Mouse (Mus musculus) intestine, embryonic 15.5 days (tissue): ENCODE data around the gene Cmc1. TPM values are rescaled to one million over a fixed set of nuclear protein-coding genes. Genes with fewer than 3 reads are reported as not detected.
A peak's percentile ranks its signal among the peaks of the same experiment; 100 is the strongest.

Experiments used
- ATAC-seq: fragments of 200-750 bp; cut with Nextera tagmentation; 2 replicates; pipeline ENCODE4 v1.8.0; 2017; ENCODE audit warnings: moderate TSS enrichment, moderate library complexity
- H3K27ac ChIP-seq: fragments of 300-500 bp; sonication (generic); 2 replicates; pipeline ENCODE4 v1.5.1; 2015; ENCODE audit warnings: mild to moderate bottlenecking, inconsistent platforms
- H3K27me3 ChIP-seq: fragments of 300-500 bp; sonication (generic); replicated peaks from 2 replicates; pipeline ENCODE4 v1.6.1; 2015; ENCODE audit warnings: inconsistent platforms
- H3K36me3 ChIP-seq: fragments of 300-500 bp; sonication (generic); 2 replicates; pipeline ENCODE4 v1.6.1; 2015; ENCODE audit warnings: inconsistent platforms
- H3K4me1 ChIP-seq: fragments of 300-500 bp; sonication (generic); replicated peaks from 2 replicates; pipeline ENCODE4 v1.6.1; 2015; ENCODE audit warnings: inconsistent platforms
- H3K4me2 ChIP-seq: fragments of 300-500 bp; sonication (generic); replicated peaks from 2 replicates; pipeline ENCODE4 v1.6.1; 2015; ENCODE audit warnings: mild to moderate bottlenecking, inconsistent platforms
- H3K4me3 ChIP-seq: fragments of 300-500 bp; sonication (generic); replicated peaks from 2 replicates; pipeline ENCODE4 v1.5.1; 2015; ENCODE audit warnings: inconsistent platforms
- H3K9ac ChIP-seq: fragments of 300-500 bp; sonication (generic); 2 replicates; pipeline ENCODE4 v1.6.1; 2015; ENCODE audit warnings: inconsistent platforms
- H3K9me3 ChIP-seq: fragments of 300-500 bp; sonication (generic); 2 replicates; pipeline ENCODE4 v1.6.1; 2016; ENCODE audit warnings: inconsistent platforms
- WGBS: fragments of 180-500 bp; shearing (Covaris S2); methylation state at CpG from one replicate; pipeline ENCODE4 v1.1.7; 2015; 5-methylcytosine and 5-hydroxymethylcytosine counted together
- polyA plus RNA-seq: library from polyadenylated mRNA; unstranded; fragments of >200 nt; fragmentation: Nextera tagmentation; extraction: Ambion mirVana; gene quantifications from 2 replicates; pipeline ENCODE4 v1.2.1, GENCODE M21; 2015

Cmc1 gene
- polyA plus RNA-seq, 1 experiment from 2014 or later = 68.7 TPM

GRCm38 (mm10) chr9:118108527-118109011 lies 41.4 kb downstream of the Cmc1 start:
- no peak for ATAC-seq
- Histone ChIP-seq H3K9me3 (no peaks in the 10 kb centered on the region), H3K9ac (no peak overlapping the region), H3K4me3 (no peak overlapping the region), H3K27me3 (no peaks in the 10 kb centered on the region), H3K27ac (no peak overlapping the region), H3K4me2 (no peak overlapping the region), H3K36me3 (no peaks in the 10 kb centered on the region), H3K4me1 (no peaks in the 10 kb centered on the region)
- 68% methylated on average over 4 of the region's 4 CpGs for WGBS

GRCm38 (mm10) chr9:118101802-118102201 lies 48.2 kb downstream of the Cmc1 start:
- no peak overlapping the region for H3K4me3 ChIP-seq
- no peaks in the 10 kb centered on the region for H3K4me1 ChIP-seq
- H3K27ac ChIP-seq = no peak overlapping the region
- no peak overlapping the region for H3K4me2 ChIP-seq
- H3K36me3 ChIP-seq = no peaks in the 10 kb centered on the region
- H3K9me3 ChIP-seq = no peaks in the 10 kb centered on the region
- WGBS = 83% methylated on average over 2 of the region's 2 CpGs
- no peak overlapping the region for H3K9ac ChIP-seq
- no peaks in the 10 kb centered on the region for H3K27me3 ChIP-seq
- no peak for ATAC-seq

GRCm38 (mm10) chr9:118100484-118100883 lies 49.5 kb downstream of the Cmc1 start:
- H3K9me3 ChIP-seq = no peaks in the 10 kb centered on the region
- no peak for ATAC-seq

GRCm38 (mm10) chr9:118099395-118099794 lies 50.6 kb downstream of the Cmc1 start:
- Histone ChIP-seq H3K4me1 (no peaks in the 10 kb centered on the region), H3K4me2 (no peak overlapping the region), H3K9ac (no peak overlapping the region), H3K27ac (no peak overlapping the region), H3K36me3 (no peaks in the 10 kb centered on the region), H3K4me3 (no peak overlapping the region), H3K9me3 (no peaks in the 10 kb centered on the region), H3K27me3 (no peaks in the 10 kb centered on the region)
- peak; percentile 56; the same call in 1 of the 2 replicates for ATAC-seq
- WGBS = 48% methylated on average over 4 of the region's 4 CpGs

More at GRCm38 (mm10) chr9:118100484-118100883, 49.5 kb downstream of the Cmc1 start:
- H3K4me3 ChIP-seq = no peak overlapping the region
- H3K4me1 ChIP-seq = no peaks in the 10 kb centered on the region
- no peaks in the 10 kb centered on the region for H3K36me3 ChIP-seq
- no peak overlapping the region for H3K27ac ChIP-seq
- WGBS = 91% methylated on average over 2 of the region's 2 CpGs
- no peaks in the 10 kb centered on the region for H3K27me3 ChIP-seq
- no peak overlapping the region for H3K4me2 ChIP-seq
- H3K9ac ChIP-seq = no peak overlapping the region

GRCm38 (mm10) chr9:118083834-118084233 lies 66.1 kb downstream of the Cmc1 start:
- no peak overlapping the region for H3K4me3 ChIP-seq
- no peak overlapping the region for H3K9ac ChIP-seq
- no peaks in the 10 kb centered on the region for H3K36me3 ChIP-seq
- H3K27me3 ChIP-seq = no peaks in the 10 kb centered on the region
- no peaks in the 10 kb centered on the region for H3K9me3 ChIP-seq
- WGBS = 88% methylated on average over 4 of the region's 4 CpGs
- no peak for ATAC-seq
- no peak overlapping the region for H3K4me2 ChIP-seq
- no peak overlapping the region for H3K27ac ChIP-seq
- H3K4me1 ChIP-seq = 0 out of 2 replicates have a peak, but pooled peaks cover 4% of the 10 kb centered on the region

GRCm38 (mm10) chr9:118082575-118083431 lies 67.2 kb downstream of the Cmc1 start:
- H3K9me3 ChIP-seq = no peaks in the 10 kb centered on the region
- H3K9ac ChIP-seq = peak overlapping the region; percentile 13; the same call in 1 of the 2 replicates
- 32% methylated on average over 22 of the region's 22 CpGs for WGBS
- no peaks in the 10 kb centered on the region for H3K36me3 ChIP-seq
- ATAC-seq = 0 out of 2 replicates have a peak, but pooled peaks have one; percentile 34
- peak overlapping the region; percentile 26 for H3K4me3 ChIP-seq
- H3K4me2 ChIP-seq = peak overlapping the region; percentile 64
- no peaks in the 10 kb centered on the region for H3K27me3 ChIP-seq
- H3K4me1 ChIP-seq = 0 out of 2 replicates have a peak, but pooled peaks cover 4% of the 10 kb centered on the region
- H3K27ac ChIP-seq = peak overlapping the region; percentile 9; the same call in 1 of the 2 replicates

GRCm38 (mm10) chr9:118073358-118073757 lies 76.6 kb downstream of the Cmc1 start:
- Histone ChIP-seq H3K27me3 (no peaks in the 10 kb centered on the region), H3K27ac (no peak overlapping the region), H3K4me3 (no peak overlapping the region), H3K36me3 (no peaks in the 10 kb centered on the region), H3K9ac (no peak overlapping the region), H3K9me3 (no peaks in the 10 kb centered on the region), H3K4me1 (no peaks in the 10 kb centered on the region), H3K4me2 (no peak overlapping the region)
- no peak for ATAC-seq
- WGBS = 88% methylated on average over 3 of the region's 3 CpGs

- WGBS = 73% methylated on average over 5 of the region's 5 CpGs
- H3K4me3 ChIP-seq = no peak overlapping the region
- H3K4me1 ChIP-seq = no peaks in the 10 kb centered on the region
- ATAC-seq = no peak; the same call in 1 of the 2 replicates
- no peak overlapping the region for H3K27ac ChIP-seq
- peaks cover 4% of the 10 kb centered on the region; the same call in 1 of the 2 replicates for H3K36me3 ChIP-seq
- H3K9me3 ChIP-seq = no peaks in the 10 kb centered on the region
- no peak overlapping the region for H3K4me2 ChIP-seq
- H3K27me3 ChIP-seq = no peaks in the 10 kb centered on the region
- H3K9ac ChIP-seq = no peak overlapping the region
Observed at GRCm38 (mm10) chr9:118072101-118072500, 77.9 kb downstream of the Cmc1 start.

GRCm38 (mm10) chr9:118071337-118071736 lies 78.6 kb downstream of the Cmc1 start:
- H3K27me3 ChIP-seq = no peaks in the 10 kb centered on the region
- WGBS = 75% methylated on average over 3 of the region's 3 CpGs
- no peak for ATAC-seq
- no peak overlapping the region for H3K4me2 ChIP-seq
- no peaks in the 10 kb centered on the region for H3K4me1 ChIP-seq
- no peak overlapping the region for H3K9ac ChIP-seq
- no peak overlapping the region for H3K27ac ChIP-seq
- H3K9me3 ChIP-seq = no peaks in the 10 kb centered on the region
- peaks cover 6% of the 10 kb centered on the region; the same call in 1 of the 2 replicates for H3K36me3 ChIP-seq
- no peak overlapping the region for H3K4me3 ChIP-seq

GRCm38 (mm10) chr9:118070442-118070841 lies 79.5 kb downstream of the Cmc1 start:
- H3K4me2 ChIP-seq = no peak overlapping the region
- no peak overlapping the region for H3K4me3 ChIP-seq
- H3K27me3 ChIP-seq = no peaks in the 10 kb centered on the region
- no peak for ATAC-seq
- no peaks in the 10 kb centered on the region for H3K4me1 ChIP-seq
- 94% methylated on average over 6 of the region's 6 CpGs for WGBS
- H3K9ac ChIP-seq = no peak overlapping the region
- no peak overlapping the region for H3K27ac ChIP-seq
- H3K9me3 ChIP-seq = no peaks in the 10 kb centered on the region
- peaks cover 6% of the 10 kb centered on the region; the same call in 1 of the 2 replicates for H3K36me3 ChIP-seq

GRCm38 (mm10) chr9:118059101-118059500 lies 90.9 kb downstream of the Cmc1 start:
- H3K27me3 ChIP-seq = no peaks in the 10 kb centered on the region
- no peak overlapping the region for H3K9ac ChIP-seq
- peaks cover 10% of the 10 kb centered on the region for H3K36me3 ChIP-seq
- H3K4me1 ChIP-seq = no peaks in the 10 kb centered on the region
- 90% methylated on average over 3 of the region's 3 CpGs for WGBS
- no peaks in the 10 kb centered on the region for H3K9me3 ChIP-seq
- H3K4me3 ChIP-seq = no peak overlapping the region
- ATAC-seq = no peak
- H3K4me2 ChIP-seq = no peak overlapping the region
- no peak overlapping the region for H3K27ac ChIP-seq

GRCm38 (mm10) chr9:118053286-118053685 lies 96.7 kb downstream of the Cmc1 start:
- peaks cover 20% of the 10 kb centered on the region; the same call in 1 of the 2 replicates for H3K36me3 ChIP-seq
- WGBS = 39% methylated on average over 1 of the region's 1 CpGs
- H3K27ac ChIP-seq = no peak overlapping the region
- H3K4me3 ChIP-seq = no peak overlapping the region
- H3K4me1 ChIP-seq = no peaks in the 10 kb centered on the region
- no peak overlapping the region for H3K9ac ChIP-seq
- no peaks in the 10 kb centered on the region for H3K9me3 ChIP-seq
- no peak for ATAC-seq
- no peaks in the 10 kb centered on the region for H3K27me3 ChIP-seq
- no peak overlapping the region for H3K4me2 ChIP-seq
